Mouse (Mus musculus): ENCODE measurements around the gene Tk1.

The Tk1 gene

DNA sequence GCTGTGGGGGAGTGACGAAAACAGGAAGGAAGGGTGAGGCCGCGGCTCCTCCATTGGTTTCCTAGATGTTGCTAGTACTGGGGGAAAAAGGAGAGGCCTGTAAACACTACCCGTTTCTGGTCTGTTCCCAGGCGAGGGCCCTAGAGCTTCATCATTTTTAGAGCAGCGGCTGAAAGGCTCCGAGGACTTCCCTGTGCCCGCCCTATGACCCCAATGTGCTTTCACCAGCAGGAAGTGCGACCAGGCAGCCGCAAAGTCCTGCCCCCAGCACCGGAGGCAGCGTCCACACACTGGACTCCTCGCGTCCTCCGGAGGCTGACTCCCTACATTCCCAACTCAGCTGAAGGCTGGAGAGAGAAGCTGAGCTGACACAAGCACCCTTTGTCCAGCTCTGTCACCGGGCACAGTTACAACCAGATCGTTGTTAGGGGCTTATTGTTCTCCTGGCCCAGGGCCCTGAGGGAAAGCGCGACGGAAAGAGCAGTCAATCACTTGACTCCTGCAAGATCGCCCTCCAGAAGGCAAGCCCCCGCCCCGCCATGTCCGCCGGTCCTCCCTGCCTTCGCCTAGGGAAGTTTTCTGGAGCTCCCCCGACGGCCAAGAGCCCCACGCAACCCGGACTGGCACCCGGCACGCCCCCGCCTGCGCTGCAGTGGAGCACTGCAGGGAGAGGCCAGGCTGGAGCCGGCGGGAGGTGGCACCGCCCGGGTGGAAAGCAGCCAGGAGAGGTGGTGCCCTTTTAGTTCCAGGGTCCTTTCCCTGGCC, 46.3 kb downstream of the Tk1 start:
- in situ Hi-C loops (cut with MboI; ENCODE audit: unreplicated experiment in 2 of 2) = no loop called here

DNA sequence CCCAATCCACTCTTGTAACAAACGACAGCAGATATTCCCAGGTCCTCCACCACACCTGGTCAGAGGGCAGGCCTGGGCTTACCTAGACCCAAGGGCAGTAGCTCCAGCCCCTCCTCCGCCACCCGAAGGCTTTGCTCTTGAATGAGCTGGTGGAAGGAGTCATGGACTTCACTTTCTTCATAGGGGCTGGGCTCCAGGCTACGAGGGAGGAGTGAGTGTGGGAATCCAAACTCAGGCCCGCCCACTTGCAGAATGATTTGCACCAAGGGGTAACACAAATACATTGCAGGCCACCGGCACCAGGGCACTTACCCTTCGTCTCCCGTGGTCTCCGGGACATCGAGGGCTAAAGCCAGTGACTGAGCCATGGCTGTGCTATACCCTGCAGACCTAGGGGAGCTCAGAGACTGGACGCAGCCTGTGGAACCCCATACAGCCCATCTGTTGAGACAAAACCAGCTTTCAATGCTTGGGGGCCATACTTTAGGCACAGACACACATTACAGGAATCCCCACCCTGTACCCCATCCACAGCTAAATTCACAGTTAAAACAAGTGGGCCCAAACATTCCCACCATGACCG, 47.0 kb downstream of the Tk1 start:
- in situ Hi-C loops (cut with MboI; ENCODE audit: unreplicated experiment in 2 of 2) = no loop called here

DNA sequence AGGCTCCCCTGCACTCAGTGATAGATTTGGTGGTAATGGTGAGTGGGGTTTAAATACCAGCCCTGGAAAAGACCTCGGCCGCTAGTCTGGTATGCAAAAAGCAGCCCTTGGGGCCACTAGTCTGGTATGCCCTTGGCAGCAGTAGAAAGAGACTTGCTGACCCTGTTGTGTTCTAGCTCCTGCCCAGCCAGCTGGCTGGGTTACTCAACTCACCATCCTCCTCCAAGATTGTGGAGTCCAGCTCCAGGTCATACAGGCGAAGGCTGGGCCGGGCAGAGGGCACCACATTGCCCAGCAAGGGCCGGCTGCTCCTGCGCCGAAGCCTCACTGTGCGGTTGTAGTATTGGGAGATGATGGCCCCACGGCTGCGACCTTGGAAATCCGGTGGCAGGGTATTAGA, 47.9 kb downstream of the Tk1 start:
- in situ Hi-C loops (cut with MboI; ENCODE audit: unreplicated experiment in 2 of 2) = no loop called here

DNA sequence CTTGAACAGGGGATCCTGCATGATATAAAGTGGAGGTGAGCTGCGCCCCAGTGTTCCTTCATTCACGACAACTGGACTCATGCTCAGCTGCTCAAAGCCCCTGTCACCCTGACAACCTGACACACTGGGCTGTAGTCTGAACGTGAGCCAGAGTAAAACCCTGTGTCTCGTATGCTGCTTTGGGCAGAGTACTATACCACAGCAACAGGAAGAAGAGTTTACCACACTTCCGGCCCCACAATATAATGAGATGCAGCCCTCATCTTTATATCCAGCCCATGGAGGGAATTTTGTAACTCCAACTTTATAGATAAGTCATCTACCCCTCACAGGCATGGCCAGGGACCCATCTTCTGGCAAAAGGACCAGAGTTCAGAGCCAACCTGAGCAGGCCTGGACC, 48.8 kb downstream of the Tk1 start:
- in situ Hi-C loops (cut with MboI; ENCODE audit: unreplicated experiment in 2 of 2) = no loop called here

DNA sequence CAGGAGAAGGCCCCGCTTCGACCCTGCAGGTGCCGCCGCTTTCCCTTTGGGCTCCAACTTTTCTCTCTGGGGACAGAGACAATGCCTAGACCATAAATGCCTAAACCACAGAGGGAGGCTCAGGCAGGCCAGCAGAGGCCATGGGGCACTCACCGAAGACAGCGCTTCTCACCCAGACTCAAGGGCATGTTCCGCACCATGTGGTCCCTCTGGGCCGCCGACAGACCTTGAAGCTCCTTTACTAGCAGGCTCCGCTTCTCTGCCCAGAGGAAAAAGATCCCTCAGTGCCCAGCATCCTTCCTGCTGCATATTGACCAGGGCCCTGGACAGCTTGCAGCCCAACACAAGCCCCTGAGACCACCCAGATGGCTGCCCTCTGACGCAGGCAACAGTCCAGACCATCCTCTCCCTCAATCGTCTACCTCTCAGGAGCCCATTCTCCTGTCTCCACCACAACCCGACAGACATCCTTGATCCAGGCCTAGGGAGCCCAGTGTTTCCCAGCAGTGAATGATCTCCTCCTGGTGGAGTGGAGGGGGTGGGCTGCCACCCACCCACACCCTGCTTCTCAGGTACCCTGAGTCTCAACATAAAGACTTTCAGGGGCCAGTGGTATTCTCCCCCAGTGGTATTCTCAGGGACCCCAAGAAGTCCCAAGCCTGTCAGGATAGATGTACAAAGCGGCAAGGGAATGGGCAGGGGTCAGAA, 49.7 kb downstream of the Tk1 start:
- in situ Hi-C loops (cut with MboI; ENCODE audit: unreplicated experiment in 2 of 2) = no loop called here

DNA sequence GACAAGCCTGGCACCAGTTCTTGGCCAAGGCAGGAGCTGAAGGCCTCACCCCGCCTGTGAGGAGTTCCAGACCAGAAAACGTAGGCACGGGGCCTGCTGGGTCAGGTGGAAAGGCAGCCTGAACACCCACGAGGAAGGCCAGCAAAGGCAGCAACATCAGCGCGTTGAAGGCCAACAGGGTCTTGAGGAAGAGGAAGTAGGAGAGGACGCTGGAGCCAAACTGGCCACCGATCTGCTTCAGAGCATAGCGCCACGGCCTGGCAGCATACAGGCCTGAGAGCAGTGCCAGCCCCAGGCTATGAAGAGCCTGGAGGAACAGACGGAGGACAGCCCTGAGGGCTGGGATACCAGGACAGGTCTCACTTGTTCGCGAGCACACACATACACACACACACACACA, 50.4 kb downstream of the Tk1 start:
- in situ Hi-C loops (cut with MboI; ENCODE audit: unreplicated experiment in 2 of 2) = no loop called here

DNA sequence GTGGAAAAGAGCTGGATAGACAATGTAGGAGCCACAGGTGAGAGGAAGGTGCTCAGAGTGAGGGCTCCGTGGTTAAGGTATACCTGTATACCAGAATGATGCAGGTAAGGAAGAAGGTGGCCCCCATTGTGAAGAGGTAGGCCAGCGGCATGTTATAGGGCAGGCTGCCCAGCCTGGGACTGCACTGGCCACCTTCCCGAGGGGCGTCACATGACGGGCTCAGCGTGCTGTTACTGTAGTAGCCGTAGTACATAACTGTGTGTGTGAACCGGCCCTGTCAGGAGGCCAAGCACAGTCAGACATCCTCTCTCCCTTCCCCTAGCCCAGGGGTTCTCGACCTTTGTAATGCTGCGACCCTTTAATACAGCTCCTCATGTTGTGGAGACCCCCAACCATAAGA, 51.0 kb downstream of the Tk1 start:
- in situ Hi-C loops (cut with MboI; ENCODE audit: unreplicated experiment in 2 of 2) = no loop called here

DNA sequence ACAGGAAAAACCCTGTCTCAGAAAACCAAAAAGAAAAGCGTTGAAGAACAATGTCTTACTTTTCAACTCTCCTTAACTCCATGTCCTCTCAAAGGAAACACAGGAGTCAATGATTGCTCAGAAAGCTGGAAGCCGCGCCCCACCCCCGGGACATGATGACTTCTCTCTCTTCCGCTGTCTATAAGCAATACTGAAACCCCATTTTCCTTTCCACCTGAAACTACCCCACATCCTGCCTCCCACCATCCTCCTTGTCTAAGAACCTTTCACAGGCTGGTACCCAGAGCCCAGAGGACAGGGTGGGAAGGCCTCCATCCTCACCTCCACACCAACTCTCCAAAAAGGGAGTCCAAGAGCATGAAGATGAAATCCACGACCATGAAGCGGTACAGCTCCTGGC, 53.5 kb downstream of the Tk1 start:
- in situ Hi-C loops (cut with MboI; ENCODE audit: unreplicated experiment in 2 of 2) = no loop called here

DNA sequence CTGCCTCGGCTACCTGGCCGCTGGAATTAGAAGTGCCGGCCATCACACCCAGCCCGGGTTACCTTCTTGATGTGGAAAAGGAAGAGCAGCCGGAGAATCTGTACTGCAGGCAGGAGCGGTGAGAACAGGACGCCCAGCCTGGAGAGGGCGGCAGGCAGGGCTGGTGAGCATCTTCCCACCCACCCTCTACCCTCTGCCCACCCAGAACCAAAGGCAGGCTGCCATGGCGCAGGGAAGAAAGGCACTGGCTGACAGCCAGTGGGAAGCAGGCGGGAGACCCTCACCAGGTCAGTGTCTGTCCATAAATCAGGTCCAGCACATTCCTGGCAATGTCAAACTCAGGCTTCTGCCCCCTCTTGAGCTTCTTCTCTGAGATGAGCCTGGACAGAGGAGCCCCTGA, 55.5 kb downstream of the Tk1 start:
- in situ Hi-C loops (cut with MboI; ENCODE audit: unreplicated experiment in 2 of 2) = no loop called here

DNA sequence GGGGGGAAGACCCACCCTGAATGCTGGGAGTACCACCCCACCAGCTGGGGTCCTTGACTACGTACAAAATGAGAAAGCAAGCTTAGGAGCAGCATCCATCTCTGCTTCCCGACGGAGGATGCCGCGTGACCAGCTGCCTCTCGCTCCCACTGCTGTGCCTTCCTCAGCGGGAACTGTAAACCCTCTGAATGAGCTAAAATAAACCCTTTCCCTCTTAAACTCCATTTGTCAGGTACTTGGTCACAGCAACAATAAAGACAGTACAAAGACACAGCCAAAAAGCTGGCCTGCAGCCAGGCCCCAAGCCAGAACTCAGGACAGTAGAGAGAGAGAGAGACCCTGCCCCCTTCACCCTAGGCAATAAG, 56.2 kb downstream of the Tk1 start:
- in situ Hi-C loops (cut with MboI; ENCODE audit: unreplicated experiment in 2 of 2) = no loop called here

DNA sequence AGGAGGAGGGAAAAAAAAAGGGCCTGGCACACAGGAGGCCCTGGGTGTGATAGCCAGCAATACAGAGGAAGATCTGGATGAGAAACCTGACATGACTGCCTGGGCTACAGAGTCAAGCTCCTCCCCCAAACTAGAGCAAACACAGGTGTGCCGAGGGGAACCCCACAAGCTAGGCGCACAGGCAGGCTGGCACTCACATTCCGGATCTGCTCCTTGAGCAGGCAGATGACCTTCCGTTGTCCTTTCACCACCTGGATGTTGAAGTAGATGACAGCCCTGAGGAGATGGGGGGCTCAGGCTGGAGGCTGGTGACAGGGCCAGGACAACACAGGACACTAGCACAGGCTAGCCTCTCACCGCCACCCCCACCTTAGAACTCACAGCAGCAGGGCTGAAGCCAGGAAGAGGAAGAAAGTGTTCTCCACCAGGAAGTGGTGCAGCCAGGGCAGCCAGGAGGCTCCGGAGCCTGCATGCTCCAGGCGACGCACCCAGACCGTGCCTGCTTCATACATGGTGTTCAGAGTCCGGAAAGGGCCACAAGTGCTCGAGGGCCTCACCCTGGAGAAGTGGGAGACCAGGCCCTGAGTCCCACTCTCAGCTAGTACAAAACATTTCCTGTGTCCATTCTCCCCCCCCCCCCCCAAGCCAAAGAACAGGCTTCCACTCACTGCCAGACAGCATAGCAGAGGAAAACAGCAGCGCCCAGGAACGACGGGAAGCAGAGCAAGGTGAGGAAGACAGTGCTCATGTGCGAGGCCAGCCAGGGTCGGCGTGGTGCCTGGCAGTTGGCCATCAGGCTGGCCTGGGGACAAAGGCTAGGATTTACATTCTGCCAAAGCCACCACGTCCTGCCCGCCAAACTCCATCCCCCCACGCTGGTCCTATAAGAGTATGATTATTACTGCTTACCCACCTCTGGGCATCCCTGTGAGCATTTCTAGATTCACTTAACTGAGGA, 56.9 kb downstream of the Tk1 start:
- in situ Hi-C loops (cut with MboI; ENCODE audit: unreplicated experiment in 2 of 2) = no loop called here

DNA sequence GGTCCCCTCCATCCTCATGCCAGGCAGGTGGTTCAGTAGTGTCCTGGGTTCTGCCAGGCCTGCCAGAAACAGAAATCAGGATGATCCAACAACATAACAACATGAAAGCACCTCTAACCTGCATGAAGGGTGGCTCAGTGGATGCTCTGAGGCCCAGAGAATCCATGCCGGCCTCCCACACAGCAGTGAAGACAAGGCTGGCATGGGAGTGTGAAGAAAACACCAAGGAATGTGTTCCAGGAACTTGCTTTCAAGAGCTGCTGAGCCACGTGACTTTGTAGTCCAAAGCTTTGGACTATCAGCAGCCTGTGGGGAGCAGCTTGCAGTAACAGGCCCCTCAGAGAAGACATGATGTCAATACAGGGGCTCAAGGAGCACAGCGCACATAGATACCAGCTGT, 59.6 kb downstream of the Tk1 start:
- in situ Hi-C loops (cut with MboI; ENCODE audit: unreplicated experiment in 2 of 2) = no loop called here
